Mouse (Mus musculus) cerebellum, postnatal 25 days (tissue): Measurements from ENCODE around the gene Cep170.
"Not testable (repeated sequence)": the region's sequence is repeated elsewhere in the genome, so short reads cannot be mapped to it uniquely, and the experiment has no call there.

Experiments
- DNase-seq, 2 experiments: peaks; one replicate each; pipeline ENCODE4 v3.0.0; 2021; ENCODE audit warnings: mixed read lengths in 2 of 2

Cep170 gene

GRCm38 (mm10) chr1:176814036-176814420 is at the start of gene Cep170:
Cep170 (minus strand) TSS chr1:176814067.
- DNase-seq: peak; percentile 99

- peak; percentile 50 to 78 for DNase-seq
Measured at GRCm38 (mm10) chr1:176861981-176862644, 48.2 kb upstream of the Cep170 start.

- no peak for DNase-seq
Measured at GRCm38 (mm10) chr1:176852813-176853590, 39.1 kb upstream of the Cep170 start.

GRCm38 (mm10) chr1:176851401-176851800 is 37.5 kb upstream of the Cep170 start:
- DNase-seq: no peak

- DNase-seq: no peak
Measured at GRCm38 (mm10) chr1:176849377-176849776, 35.5 kb upstream of the Cep170 start.

- DNase-seq: no peak
Measured at GRCm38 (mm10) chr1:176848613-176849290, 34.9 kb upstream of the Cep170 start.

GRCm38 (mm10) chr1:176847118-176847859 is 33.4 kb upstream of the Cep170 start:
- DNase-seq: no peak

- DNase-seq: no peak
Measured at GRCm38 (mm10) chr1:176845082-176845977, 31.5 kb upstream of the Cep170 start.

- DNase-seq: not testable (repeated sequence)
Measured at GRCm38 (mm10) chr1:176836562-176836961, 22.7 kb upstream of the Cep170 start.

GRCm38 (mm10) chr1:176835501-176836294 is 21.8 kb upstream of the Cep170 start:
- DNase-seq: peak; percentile 41 to 56

- DNase-seq: peak in 1 of 2 experiments; percentile 11
Measured at GRCm38 (mm10) chr1:176834880-176835279, 21.0 kb upstream of the Cep170 start.

GRCm38 (mm10) chr1:176833948-176834347 is 20.1 kb upstream of the Cep170 start:
- DNase-seq: no peak

GRCm38 (mm10) chr1:176833257-176833656 is 19.4 kb upstream of the Cep170 start:
- no peak for DNase-seq

GRCm38 (mm10) chr1:176832607-176833006 is 18.7 kb upstream of the Cep170 start:
- no peak for DNase-seq

- no peak for DNase-seq
Measured at GRCm38 (mm10) chr1:176832071-176832470, 18.2 kb upstream of the Cep170 start.

GRCm38 (mm10) chr1:176828666-176829065 is 14.8 kb upstream of the Cep170 start:
- no peak for DNase-seq

- DNase-seq: no peak
Measured at GRCm38 (mm10) chr1:176827945-176828485, 14.1 kb upstream of the Cep170 start.

GRCm38 (mm10) chr1:176827365-176827764 is 13.5 kb upstream of the Cep170 start:
- no peak for DNase-seq

- DNase-seq: no peak
Measured at GRCm38 (mm10) chr1:176826931-176827330, 13.1 kb upstream of the Cep170 start.

- DNase-seq: no peak
Measured at GRCm38 (mm10) chr1:176826186-176826585, 12.3 kb upstream of the Cep170 start.

GRCm38 (mm10) chr1:176825084-176825483 is 11.2 kb upstream of the Cep170 start:
- DNase-seq: no peak
